Mouse (Mus musculus): ENCODE measurements at regions not wholly inside any gene's neighbourhood (a gene's known extent, or its start where the extent isn't known, plus 50 kb on each side); places are given as distances from the start of the nearest gene placed in this dataset.

DNA sequence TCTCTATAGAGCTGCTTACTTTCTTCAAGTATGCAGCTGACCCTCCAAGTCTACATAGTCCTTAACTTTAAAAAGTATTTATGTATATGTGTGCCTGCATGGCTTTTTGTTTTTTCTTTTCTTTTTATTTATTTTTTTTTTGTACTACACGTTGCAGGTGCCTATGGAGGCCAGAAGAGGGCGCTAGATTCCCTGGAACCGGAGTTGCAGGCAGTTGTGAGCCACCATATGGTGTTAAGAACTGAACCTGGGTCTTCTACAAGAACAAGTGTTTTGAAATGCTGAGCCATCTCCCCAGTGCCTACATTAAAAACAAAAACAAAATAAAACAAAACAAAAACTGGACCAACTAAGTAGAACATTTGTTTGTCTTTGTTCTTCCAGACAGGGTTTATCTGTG, 325.9 kb upstream of the Dio3 start:
- WGBS (ENCODE audit: insufficient replicate concordance), result 56% methylated on average over 3 of the region's 3 CpGs
- H3K36me3 ChIP-seq (ENCODE audit: control insufficient read depth, insufficient read depth, low read length), result no peaks in the 10 kb centered on the region
- peaks cover 4% of the 10 kb centered on the region for H3K4me1 ChIP-seq (ENCODE audit: control insufficient read depth, insufficient read depth, low read length)
- no peaks in the 10 kb centered on the region; the same call in 1 of the 2 replicates for H3K27me3 ChIP-seq (ENCODE audit: control insufficient read depth, insufficient read depth, low read length)
- no peaks in the 10 kb centered on the region for H3K9me3 ChIP-seq (replicated peaks; ENCODE audit: control insufficient read depth, low read length)
- no peak for ATAC-seq (replicated peaks; ENCODE audit: insufficient number of reproducible peaks, low FRiP score, low TSS enrichment)
- no peak overlapping the region for H3K4me2 ChIP-seq
- H3K9ac ChIP-seq (ENCODE audit: low read depth, low read length), result no peak overlapping the region
- H3K27ac ChIP-seq (ENCODE audit: low read depth, low read length), result no peak overlapping the region
- H3K4me3 ChIP-seq (ENCODE audit: low read depth, low read length), result no peak overlapping the region

DNA sequence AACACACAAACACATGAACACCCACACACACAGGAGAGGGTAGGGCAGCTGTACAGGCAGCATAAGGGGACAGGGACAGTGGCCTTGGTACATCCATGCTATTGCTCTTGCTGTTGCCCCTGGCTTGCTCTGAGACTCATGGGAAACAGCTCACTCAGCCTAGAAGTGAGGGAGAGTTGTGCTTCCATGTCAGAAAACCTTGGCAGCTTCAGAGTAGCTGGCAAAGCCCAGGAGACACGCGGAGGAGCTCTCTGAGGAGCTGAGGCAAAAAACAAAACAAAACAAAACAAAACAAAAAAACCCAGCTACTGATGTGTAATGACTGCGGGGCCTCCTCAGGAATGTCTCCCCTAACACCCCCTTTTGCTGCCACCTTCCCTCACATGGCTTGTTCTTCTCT, 321.6 kb upstream of the Dio3 start:
- 69% methylated on average over 3 of the region's 3 CpGs for WGBS (ENCODE audit: insufficient replicate concordance)
- ATAC-seq (replicated peaks; ENCODE audit: insufficient number of reproducible peaks, low FRiP score, low TSS enrichment), result no peak

DNA sequence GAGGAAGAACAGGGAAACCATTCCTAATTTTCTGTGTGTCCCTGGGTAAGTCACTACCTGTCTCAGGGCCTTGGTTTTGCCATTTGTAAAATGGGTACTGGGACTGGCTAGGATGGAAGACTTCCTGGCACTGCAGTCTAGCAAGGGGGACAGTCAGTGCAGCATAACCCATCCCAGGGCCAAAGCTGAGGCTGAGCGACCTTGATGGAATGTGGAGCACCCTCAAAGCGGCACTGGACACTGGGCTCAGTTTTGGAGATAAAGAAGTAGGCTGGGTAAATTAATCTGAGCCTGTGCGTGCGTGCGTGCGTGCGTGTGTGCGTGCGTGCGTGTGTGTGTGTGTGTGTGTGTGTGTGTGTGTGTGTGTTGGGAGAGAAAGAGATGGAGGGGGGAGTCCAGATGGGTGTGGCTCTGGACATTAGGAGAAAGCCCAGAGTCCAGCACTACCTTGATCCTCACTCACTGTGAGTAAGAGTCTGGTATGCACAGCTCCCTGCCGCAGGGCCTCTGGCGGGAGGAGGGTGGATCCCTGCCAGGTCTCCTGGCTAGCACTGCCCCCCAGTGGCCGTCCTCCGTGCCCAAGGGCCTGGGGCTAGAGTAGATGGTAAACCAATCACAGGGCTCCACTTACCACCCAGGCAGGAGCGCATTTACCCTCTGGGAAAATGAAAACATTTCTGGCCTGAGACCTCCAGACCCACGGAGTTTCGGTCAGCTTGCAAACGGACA, 320.3 kb upstream of the Dio3 start:
- 45% methylated on average over 18 of the region's 18 CpGs for WGBS (ENCODE audit: insufficient replicate concordance)
- ATAC-seq (replicated peaks; ENCODE audit: insufficient number of reproducible peaks, low FRiP score, low TSS enrichment), result peak; percentile 82
- Histone ChIP-seq H3K4me2 (no peak overlapping the region), H3K4me1 (ENCODE audit: control insufficient read depth, insufficient read depth, low read length) (no peaks in the 10 kb centered on the region), H3K9me3 (replicated peaks; ENCODE audit: control insufficient read depth, low read length) (no peaks in the 10 kb centered on the region), H3K4me3 (ENCODE audit: low read depth, low read length) (no peak overlapping the region), H3K27me3 (ENCODE audit: control insufficient read depth, insufficient read depth, low read length) (peaks cover 5% of the 10 kb centered on the region), H3K9ac (ENCODE audit: low read depth, low read length) (no peak overlapping the region), H3K27ac (ENCODE audit: low read depth, low read length) (no peak overlapping the region), H3K36me3 (ENCODE audit: control insufficient read depth, insufficient read depth, low read length) (no peaks in the 10 kb centered on the region)

More for the DNA sequence above, 321.6 kb upstream of the Dio3 start:
- no peak overlapping the region for H3K9ac ChIP-seq (ENCODE audit: low read depth, low read length)
- no peaks in the 10 kb centered on the region for H3K36me3 ChIP-seq (ENCODE audit: control insufficient read depth, insufficient read depth, low read length)
- H3K4me3 ChIP-seq (ENCODE audit: low read depth, low read length), result no peak overlapping the region
- no peak overlapping the region for H3K27ac ChIP-seq (ENCODE audit: low read depth, low read length)
- peaks cover 5% of the 10 kb centered on the region for H3K27me3 ChIP-seq (ENCODE audit: control insufficient read depth, insufficient read depth, low read length)
- H3K4me1 ChIP-seq (ENCODE audit: control insufficient read depth, insufficient read depth, low read length), result no peaks in the 10 kb centered on the region
- H3K4me2 ChIP-seq, result no peak overlapping the region
- H3K9me3 ChIP-seq (replicated peaks; ENCODE audit: control insufficient read depth, low read length), result no peaks in the 10 kb centered on the region

DNA sequence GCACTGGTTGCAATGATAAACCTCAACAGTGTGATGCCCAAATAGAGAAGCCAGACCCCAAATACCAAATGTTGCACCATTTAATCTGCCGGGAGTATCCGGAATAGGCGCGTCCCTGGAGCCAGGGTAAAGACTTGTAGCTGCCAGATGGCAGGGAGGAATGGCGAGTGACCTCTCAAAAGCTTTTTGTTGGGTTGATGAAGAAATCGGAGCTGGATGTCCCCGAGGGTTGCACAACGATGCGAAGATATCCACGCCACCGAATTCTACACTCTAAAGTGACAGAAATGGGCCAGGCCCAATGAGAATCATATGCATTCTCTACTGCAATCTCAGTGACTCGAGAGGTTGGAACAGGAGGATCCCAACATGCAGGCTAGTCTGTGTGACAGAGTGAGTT, 312.1 kb upstream of the Dio3 start:
- Histone ChIP-seq H3K4me1 (ENCODE audit: control insufficient read depth, insufficient read depth, low read length) (no peaks in the 10 kb centered on the region), H3K27ac (ENCODE audit: low read depth, low read length) (no peak overlapping the region), H3K4me2 (no peak overlapping the region), H3K36me3 (ENCODE audit: control insufficient read depth, insufficient read depth, low read length) (no peaks in the 10 kb centered on the region), H3K9me3 (replicated peaks; ENCODE audit: control insufficient read depth, low read length) (no peaks in the 10 kb centered on the region), H3K9ac (ENCODE audit: low read depth, low read length) (no peak overlapping the region), H3K27me3 (ENCODE audit: control insufficient read depth, insufficient read depth, low read length) (no peaks in the 10 kb centered on the region), H3K4me3 (ENCODE audit: low read depth, low read length) (no peak overlapping the region)
- 86% methylated on average over 12 of the region's 12 CpGs for WGBS (ENCODE audit: insufficient replicate concordance)
- ATAC-seq (replicated peaks; ENCODE audit: insufficient number of reproducible peaks, low FRiP score, low TSS enrichment), result no peak

DNA sequence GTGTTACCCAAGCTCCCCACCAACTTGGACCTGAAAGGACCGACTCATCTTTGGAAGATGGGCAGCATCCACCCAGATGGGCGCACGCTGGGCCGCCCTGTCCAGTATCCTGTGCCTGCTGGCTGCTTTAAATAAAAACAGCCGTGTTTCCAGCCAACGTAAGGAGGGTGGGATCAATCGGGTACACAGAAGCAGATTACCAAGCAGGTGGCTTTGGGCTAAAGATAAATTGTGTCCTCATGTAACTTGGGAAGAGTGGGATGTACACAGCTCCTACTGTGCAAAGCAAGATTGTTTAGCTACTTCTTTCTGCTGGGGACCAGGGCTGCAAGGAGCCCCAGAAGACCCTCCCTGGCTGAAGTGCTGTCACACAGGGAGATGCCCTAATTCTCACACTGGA, 310.6 kb upstream of the Dio3 start:
- Histone ChIP-seq H3K9me3 (replicated peaks; ENCODE audit: control insufficient read depth, low read length) (no peaks in the 10 kb centered on the region), H3K4me2 (no peak overlapping the region), H3K4me3 (ENCODE audit: low read depth, low read length) (no peak overlapping the region), H3K36me3 (ENCODE audit: control insufficient read depth, insufficient read depth, low read length) (no peaks in the 10 kb centered on the region), H3K9ac (ENCODE audit: low read depth, low read length) (no peak overlapping the region), H3K27ac (ENCODE audit: low read depth, low read length) (no peak overlapping the region), H3K27me3 (ENCODE audit: control insufficient read depth, insufficient read depth, low read length) (no peaks in the 10 kb centered on the region), H3K4me1 (ENCODE audit: control insufficient read depth, insufficient read depth, low read length) (no peaks in the 10 kb centered on the region)
- WGBS (ENCODE audit: insufficient replicate concordance), result 81% methylated on average over 7 of the region's 7 CpGs
- no peak for ATAC-seq (replicated peaks; ENCODE audit: insufficient number of reproducible peaks, low FRiP score, low TSS enrichment)

DNA sequence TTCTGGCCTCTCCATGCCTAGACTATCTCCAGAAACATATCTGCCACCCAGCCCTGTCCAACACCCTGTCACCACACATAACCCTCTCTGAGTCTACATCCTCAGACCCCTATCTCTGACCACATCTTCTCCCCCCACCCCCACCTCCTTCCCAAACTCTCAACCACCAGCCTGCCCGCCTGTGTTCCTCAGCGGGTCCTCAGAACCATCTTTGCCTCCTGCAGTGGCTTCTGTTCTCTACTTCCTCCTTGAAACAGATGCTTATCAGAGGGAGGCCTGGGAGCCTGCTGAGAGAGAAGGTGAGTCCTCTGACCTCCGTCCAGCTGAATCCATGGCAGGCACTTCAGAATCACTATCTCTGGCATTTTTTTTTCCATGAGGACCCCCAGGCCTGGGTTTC, 307.4 kb upstream of the Dio3 start:
- Histone ChIP-seq H3K4me2 (no peak overlapping the region), H3K9ac (ENCODE audit: low read depth, low read length) (no peak overlapping the region), H3K4me3 (ENCODE audit: low read depth, low read length) (no peak overlapping the region), H3K4me1 (ENCODE audit: control insufficient read depth, insufficient read depth, low read length) (no peaks in the 10 kb centered on the region), H3K36me3 (ENCODE audit: control insufficient read depth, insufficient read depth, low read length) (no peaks in the 10 kb centered on the region), H3K9me3 (replicated peaks; ENCODE audit: control insufficient read depth, low read length) (no peaks in the 10 kb centered on the region), H3K27ac (ENCODE audit: low read depth, low read length) (no peak overlapping the region), H3K27me3 (ENCODE audit: control insufficient read depth, insufficient read depth, low read length) (no peaks in the 10 kb centered on the region)
- no peak for ATAC-seq (replicated peaks; ENCODE audit: insufficient number of reproducible peaks, low FRiP score, low TSS enrichment)
- 41% methylated on average over 3 of the region's 3 CpGs for WGBS (ENCODE audit: insufficient replicate concordance)

DNA sequence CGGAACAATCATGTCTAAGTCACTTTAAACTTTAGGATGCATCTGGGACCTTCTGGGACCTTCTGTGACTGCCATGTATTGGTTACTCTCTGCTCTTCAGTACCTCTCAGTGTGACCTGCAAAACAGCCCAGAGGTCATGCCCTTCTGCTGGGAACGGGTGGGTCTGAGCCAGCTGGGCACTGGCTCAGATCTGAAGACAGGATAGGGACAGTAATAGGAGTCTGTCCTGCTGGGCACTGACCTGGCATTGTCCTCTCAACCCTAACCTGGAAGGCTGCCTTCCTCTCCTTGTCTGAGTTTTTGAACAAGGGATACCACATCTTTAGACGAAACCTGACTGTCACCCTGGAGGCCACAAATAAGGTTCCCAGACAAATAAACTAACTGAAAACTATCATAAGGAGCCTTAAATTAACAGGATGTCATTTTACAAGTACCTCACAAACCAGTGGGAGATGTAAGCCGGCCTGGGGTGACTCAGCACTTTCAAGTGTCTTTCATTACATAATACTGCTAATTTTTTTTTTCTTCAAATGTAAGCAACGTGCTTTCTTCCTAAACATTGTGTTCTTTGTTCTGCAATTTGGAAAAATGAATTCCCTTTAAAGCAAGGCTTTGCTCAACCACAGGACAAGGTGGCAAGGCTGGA, 306.4 kb upstream of the Dio3 start:
- Histone ChIP-seq H3K27ac (ENCODE audit: low read depth, low read length) (no peak overlapping the region), H3K27me3 (ENCODE audit: control insufficient read depth, insufficient read depth, low read length) (no peaks in the 10 kb centered on the region), H3K4me3 (ENCODE audit: low read depth, low read length) (no peak overlapping the region), H3K9ac (ENCODE audit: low read depth, low read length) (no peak overlapping the region), H3K4me1 (ENCODE audit: control insufficient read depth, insufficient read depth, low read length) (no peaks in the 10 kb centered on the region), H3K9me3 (replicated peaks; ENCODE audit: control insufficient read depth, low read length) (no peaks in the 10 kb centered on the region), H3K4me2 (no peak overlapping the region), H3K36me3 (ENCODE audit: control insufficient read depth, insufficient read depth, low read length) (no peaks in the 10 kb centered on the region)
- WGBS (ENCODE audit: insufficient replicate concordance), result 61% methylated on average over 5 of the region's 5 CpGs
- ATAC-seq (replicated peaks; ENCODE audit: insufficient number of reproducible peaks, low FRiP score, low TSS enrichment), result no peak

DNA sequence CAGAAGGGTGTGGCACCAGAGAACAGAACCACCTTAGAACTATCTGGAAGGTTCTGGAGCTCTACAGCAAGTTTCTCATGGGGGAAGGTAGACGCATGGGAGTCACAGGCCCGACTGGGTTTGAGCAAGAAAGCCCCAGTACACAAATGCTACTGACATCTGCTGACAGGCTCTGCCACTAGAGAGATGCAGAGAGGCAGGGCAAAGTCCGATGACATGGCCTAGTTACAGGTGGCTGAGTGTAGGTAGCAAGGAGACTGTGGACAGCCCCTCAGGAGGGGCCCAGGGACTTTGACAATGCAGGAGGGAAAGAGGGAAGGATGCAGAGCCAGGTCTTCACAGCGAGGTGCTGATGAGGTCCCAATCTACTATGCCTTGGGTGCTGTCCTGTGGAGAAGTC, 305.3 kb upstream of the Dio3 start:
- Histone ChIP-seq H3K4me1 (ENCODE audit: control insufficient read depth, insufficient read depth, low read length) (no peaks in the 10 kb centered on the region), H3K9me3 (replicated peaks; ENCODE audit: control insufficient read depth, low read length) (no peaks in the 10 kb centered on the region), H3K4me2 (no peak overlapping the region), H3K9ac (ENCODE audit: low read depth, low read length) (no peak overlapping the region), H3K27me3 (ENCODE audit: control insufficient read depth, insufficient read depth, low read length) (no peaks in the 10 kb centered on the region), H3K27ac (ENCODE audit: low read depth, low read length) (no peak overlapping the region), H3K4me3 (ENCODE audit: low read depth, low read length) (no peak overlapping the region), H3K36me3 (ENCODE audit: control insufficient read depth, insufficient read depth, low read length) (no peaks in the 10 kb centered on the region)
- no peak for ATAC-seq (replicated peaks; ENCODE audit: insufficient number of reproducible peaks, low FRiP score, low TSS enrichment)
- WGBS (ENCODE audit: insufficient replicate concordance), result 83% methylated on average over 4 of the region's 4 CpGs
